Mouse (Mus musculus): ENCODE data around the gene Slc16a3.
A peak's percentile ranks its signal among the peaks of the same experiment; 100 is the strongest.

The Slc16a3 gene

DNA sequence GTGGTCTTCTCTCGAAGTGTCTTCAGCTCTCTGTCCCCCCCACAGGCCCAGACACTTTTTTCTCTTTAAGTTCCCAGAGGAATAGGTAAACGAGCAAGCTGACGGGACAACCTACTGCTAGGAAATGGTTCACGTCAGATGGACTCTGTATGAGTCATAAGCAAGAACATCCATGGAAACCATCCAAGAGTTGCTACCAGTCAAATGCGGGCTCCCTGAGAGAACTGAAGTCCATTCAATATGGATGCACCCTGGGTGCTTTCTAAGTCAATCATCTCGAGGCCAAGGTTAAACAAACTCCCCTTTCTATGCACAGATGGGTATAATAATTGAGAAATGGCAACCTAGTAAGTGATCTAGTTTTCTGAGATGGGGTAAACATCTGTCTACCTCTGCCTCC lies 25.0 kb downstream of the Slc16a3 start:
- no peak for DNase-seq (ENCODE audit: low read depth, low spot score)

DNA sequence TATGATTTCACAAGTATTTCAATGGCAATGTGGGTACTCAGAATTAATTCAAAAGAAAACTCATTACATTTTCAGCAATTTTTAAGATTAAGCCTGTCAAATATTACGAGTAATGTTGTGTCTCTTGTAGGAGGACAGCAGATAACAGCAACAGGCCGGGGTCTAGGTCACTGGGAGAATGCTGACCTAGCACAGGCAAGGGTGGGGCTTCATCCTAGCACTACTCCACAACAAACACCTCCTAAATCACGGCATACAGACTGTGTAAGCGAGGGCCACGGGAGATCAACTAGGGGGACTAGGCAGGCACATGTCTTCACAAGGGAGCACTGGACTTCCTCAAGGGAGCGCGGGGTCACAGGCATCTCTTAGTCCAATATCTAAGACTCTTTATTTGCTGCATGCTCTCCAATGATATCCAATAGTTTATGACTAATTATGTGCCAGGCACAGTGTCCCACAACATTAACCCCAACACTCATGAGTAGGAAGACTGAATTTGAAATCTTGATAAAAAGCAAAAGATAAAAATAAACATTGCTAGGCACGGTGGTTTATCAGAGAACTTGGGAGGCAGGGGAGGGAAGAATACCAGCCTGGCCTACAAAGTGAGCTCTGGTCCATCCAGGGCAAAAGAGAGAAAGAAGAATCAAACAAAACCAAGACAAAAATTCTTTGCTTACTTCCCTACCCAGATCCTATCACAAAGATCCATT lies 31.6 kb downstream of the Slc16a3 start:
- DNase-seq (ENCODE audit: low read depth, low spot score) = no peak

DNA sequence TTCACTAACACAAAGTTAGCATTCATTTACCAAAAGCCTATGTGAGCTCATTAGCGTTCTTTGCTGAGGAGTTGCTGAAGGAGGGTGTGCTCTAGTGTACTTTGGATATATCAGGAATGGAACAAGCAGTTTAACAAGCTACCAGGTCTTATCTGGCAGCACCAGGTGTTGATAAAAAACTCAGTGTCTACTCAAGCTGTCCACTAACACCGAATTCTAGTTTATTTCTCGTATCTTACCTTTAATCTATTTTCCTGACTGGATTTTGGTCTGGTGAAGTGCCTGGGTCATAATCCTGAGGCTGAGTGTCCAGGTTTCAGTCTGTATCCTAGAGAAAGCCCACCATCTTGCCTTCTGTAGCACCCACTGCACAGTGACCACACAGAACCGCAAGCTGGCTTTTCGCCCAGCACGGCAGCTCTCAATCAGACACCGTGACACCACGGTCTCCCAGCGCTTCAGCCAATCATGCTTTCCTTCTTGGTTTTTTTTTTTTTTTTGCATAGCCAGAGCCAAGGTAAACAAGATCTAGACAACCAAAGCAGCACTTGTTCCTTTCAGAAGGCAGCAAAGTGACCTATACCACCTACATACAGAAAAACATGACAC lies 32.3 kb downstream of the Slc16a3 start:
- DNase-seq (ENCODE audit: low read depth, low spot score) = no peak

DNA sequence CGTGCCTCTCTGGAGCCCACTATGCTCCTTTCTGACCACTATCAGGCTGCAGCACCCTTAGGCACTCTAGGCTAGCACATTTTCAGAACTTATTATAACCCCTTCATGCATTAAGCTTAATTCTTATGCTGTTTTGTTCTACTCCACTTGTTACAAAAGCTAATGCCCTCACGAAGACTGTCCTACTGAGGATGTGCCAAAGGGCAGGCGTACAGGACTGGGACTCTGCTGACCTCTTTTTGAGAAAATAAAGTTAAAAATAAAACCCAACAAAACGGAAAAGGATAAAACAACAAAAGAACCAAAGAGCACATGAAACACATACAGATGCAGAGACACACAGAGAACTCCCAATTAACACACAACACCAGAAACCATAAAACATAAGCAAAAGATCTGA lies 33.4 kb downstream of the Slc16a3 start:
- no peak for DNase-seq (ENCODE audit: low read depth, low spot score)

DNA sequence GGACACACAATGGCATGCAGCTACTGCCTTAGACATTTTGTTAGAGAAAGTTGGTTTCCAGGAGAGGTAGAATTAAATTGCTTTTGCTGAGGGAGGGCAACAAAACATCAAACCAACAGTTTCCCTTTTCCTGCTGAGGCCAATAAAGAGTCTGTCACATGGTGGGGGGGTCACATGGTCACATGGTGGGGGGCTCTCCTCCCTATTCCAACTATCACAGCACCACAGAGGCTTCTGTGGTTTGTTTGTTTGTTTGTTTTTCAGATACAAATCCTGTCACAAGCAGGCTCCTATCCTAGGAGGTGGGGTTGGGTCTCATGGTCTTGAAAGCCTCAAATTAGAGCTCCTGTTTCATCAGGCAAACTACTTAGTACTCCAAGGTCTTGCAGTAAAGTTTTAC lies 34.2 kb downstream of the Slc16a3 start:
- DNase-seq (ENCODE audit: low read depth, low spot score) = no peak

DNA sequence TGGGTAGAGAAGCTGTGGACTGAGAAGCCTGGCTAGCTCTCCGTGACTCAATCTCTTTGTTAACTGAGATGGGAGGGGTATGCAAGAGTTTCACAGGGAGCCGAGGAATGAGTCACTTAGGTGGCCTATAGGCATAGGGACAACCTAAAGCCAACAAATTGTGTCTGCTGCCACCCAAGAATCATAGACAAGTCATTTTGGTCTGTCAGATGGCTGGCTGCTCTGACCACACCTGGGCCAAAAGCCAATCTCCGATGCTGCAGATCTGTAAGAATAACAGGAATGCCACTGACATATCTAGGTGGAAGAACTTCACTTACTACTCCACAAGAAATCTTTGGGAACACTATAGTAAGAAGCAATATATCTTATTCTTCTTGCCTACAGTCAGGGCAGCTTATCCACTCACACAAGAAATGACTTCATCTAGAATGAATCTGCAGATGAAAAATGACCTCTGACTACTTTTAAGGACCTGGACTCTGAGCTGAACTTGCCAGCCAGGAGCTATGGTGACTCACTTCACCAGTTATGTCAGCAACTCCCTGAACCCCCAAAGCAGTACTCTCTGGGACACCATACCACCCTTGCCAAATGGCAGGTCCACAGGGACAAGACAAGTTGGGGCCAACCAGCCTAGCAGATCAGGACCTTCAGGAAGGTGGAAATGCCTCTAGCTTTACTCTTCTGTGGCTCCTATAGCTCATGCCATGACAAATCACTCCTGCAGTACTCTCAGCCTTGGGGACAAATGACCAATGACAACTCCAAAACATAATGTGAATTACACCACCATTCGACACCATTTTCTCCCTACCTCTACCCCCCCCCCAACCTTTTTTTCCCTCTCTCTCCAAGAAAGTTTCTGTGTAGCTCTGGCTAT lies 36.4 kb downstream of the Slc16a3 start:
- no peak for DNase-seq (ENCODE audit: low read depth, low spot score)

DNA sequence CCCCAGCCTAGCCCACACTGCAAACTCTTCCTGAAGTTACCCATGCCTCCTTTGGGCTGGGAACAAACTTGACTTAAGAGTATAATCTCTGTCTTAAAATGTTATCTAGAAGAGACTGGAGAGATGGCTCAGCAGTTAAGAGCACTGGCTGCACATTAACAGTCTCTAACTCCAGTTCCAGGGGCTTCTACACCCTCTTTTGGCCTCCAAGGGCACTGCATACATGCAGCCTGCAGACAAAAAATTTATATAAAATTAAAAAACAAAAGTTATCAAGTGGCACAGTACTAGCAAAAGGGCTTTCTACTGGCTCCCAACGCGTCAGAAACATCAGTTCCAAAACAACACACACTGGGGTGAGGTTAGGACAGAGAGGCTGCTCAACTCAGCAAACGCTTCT lies 39.3 kb downstream of the Slc16a3 start:
- no peak for DNase-seq (ENCODE audit: low read depth, low spot score)

DNA sequence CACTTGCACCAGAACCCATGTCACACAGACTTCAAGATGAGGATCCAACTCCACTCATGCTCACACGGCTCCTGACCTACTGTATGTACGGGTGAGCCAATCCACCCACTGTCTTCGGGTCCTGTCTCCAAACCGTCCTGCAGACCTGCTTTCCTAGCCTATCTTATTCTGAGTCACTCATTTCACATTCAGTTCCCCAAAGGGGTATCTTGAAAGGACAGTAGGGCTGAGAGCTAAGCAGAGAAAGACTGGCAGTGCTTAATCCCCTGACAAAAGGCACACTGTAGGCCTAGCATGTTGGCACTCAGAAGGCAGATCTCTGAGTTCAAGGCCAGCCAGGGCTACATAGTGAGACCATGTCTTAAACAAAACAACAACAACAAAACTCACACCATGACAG lies 40.1 kb downstream of the Slc16a3 start:
- no peak for DNase-seq (ENCODE audit: low read depth, low spot score)

DNA sequence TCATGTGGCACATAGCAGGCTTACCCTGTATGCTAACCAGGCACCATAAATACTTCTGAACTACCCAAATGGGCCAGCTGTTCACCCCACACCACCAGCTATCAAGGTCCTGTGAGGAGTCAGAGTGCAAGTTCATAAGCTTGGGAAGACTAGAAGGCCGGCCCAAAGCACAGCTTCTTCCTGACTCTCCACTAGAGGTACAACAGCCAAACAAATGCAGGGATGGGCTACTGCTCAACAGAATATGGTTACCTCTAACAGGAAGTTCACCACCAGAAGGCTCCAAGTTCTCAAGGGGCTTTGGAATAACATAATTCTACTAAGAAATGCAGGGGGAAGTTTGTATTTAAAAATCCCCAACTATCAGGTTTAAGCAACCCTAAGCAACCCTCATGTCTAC lies 41.2 kb downstream of the Slc16a3 start:
- DNase-seq (ENCODE audit: low read depth, low spot score) = no peak

DNA sequence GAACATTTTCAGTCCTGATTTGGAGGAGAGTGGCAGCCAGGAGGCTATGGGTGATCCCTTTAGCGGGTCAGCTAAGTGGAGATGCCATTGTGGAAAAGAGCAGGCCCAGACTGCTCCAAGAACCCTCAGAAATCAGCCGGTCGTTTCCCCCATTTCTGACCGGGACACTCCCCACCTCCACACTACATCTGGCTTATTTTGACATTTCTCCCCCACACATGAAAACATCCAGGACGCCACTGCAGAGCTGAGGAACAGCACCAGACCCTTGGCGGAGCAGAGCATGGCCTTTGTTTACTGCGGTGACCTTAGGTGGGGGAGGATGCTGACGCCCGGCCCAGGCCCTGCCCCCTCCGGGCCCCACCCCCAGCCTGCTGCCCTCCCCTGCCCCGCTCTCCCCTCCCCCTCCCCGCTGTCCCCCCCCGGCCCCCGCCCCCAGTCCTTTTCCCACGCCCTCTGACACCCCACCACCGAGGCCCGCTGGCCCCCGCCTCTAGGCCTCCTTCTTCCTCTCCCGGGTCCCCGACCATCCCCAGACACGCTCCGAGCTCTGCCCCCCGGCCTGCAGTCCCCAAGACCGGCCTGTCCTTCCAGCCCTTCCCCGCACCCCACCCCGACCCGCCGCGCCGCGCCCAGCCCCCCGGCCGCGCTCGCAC lies 42.0 kb downstream of the Slc16a3 start:
- no peak for DNase-seq (ENCODE audit: low read depth, low spot score)

DNA sequence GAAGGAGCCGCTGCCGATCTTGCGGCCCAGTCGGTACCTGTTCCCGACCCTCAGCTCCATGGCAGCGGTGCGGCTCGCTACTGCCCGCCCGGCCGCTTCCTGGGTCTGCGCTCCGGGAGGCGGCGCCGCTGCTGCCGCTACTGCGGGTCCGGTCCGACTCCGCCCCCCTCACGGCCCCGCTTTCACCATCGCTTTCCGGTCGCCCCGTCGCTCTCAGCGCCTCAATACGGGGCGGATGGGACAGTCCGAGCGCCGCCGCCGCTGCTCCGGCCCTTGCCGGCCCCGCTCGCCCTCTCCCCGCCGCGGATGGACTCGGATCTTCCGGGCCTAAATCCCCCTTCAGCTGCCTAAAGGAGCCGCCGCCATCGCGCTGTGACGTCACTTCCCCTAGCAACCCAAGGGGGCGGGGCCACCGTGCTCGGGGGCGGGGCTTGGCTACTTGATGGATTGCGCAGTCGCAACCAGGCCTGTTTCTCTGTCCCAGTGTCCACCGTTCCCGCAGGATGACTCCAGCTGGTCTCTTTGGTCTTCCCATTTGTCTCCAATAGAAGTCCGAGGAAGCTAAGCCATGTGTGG lies 42.8 kb downstream of the Slc16a3 start, which contains the start of gene Csnk1d:
TSS of gene Csnk1d (minus strand) at position 380 of the 576 bp plus-strand sequence.
- peak; percentile 90 for DNase-seq (ENCODE audit: low read depth, low spot score)

DNA sequence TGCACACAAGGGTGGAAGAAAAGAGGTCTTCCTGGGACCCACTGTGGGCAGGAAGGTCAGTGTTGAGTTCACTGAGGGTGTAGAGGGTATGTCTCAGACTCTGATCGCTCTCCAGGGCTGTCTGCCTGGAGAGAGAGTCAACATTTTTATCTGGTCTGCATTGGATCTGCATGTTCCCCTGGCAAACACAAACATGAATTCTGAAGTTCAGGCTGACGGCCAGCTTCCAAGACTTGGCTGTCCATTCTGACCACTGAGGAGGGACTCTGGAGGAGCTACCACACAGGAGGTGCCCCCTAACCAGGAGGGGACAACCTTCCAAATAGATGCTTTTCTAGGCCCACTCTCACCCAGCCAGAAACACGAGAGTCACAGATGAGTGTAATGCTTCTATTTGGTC lies 43.5 kb downstream of the Slc16a3 start:
- no peak for DNase-seq (ENCODE audit: low read depth, low spot score)

DNA sequence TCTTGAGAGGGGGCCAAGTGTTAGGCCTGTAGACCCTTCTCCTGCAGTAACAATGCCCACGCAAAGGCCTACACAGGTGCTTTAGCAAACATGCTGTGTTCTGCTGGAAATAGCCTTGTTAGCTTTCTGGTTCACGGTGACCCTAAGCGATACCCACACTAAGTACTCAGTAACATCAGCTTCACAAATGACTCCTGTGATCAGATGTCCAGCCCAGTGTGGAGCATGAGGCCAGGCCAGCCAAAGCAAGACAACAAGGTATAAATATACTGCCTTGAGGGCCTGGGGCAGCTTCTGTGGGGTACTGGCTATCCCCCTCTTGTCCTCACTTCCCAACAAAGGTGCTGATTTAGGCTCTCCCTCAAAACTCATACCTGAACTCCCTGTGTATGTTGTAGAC lies 44.8 kb downstream of the Slc16a3 start:
- DNase-seq (ENCODE audit: low read depth, low spot score) = no peak

DNA sequence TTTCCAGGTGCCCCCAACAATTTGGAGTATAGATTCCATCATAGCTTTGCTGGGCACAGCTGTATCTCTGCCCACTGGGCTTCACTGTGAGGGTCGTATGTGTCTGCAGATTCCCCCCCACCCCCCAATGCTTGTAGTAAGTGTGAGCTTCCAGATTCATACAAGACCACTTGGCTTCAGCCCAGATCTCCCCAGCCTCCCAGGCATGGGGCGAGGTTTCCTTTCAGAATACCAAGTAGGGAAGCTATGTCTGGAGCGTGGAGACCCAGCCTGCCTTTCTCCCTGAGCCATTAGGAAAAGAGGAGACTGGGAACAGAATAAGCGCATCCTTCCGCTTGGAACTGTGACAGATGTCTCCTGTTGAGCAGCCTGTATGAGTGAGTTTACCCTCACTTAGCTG lies 45.3 kb downstream of the Slc16a3 start:
- no peak for DNase-seq (ENCODE audit: low read depth, low spot score)

DNA sequence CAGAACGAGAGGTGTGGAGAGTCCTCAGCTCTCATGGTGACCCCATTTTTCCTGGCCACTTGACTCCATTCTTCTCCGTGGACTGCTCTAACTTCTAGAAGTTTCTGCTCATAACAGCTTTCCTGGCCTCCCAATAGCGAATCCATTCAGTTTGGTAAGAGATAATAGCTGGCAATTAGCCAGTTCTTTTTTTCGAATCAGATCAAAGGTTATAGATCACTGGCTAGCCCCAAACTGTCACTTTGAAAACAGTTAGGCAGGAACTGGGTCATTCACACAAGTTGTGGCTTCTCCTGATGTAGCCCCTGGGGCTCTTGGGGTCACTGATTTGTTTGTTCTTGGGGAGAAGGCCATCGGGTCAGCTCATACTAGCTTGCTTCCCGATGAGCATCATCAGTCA lies 46.5 kb downstream of the Slc16a3 start:
- DNase-seq (ENCODE audit: low read depth, low spot score) = no peak

DNA sequence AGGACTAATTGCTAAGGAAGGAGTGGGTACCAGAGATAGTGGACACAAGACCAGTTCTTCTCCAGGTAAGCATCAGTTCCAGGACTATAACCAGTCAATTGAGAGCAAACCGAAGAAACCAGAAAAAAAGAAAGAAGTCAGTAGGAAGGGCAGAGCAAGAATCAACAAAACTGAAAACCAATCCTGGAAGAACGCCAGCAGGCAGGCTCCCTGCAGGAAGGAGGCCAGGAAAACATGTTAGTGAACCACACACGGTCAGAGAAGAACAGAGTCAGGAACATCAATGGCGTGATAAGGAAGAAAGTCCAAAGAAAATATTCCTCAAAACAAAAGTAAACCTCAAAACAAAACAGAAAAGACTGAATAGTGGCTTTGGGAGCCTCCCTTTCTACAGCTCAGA lies 53.7 kb downstream of the Slc16a3 start:
- no peak for DNase-seq (ENCODE audit: low read depth, low spot score)

DNA sequence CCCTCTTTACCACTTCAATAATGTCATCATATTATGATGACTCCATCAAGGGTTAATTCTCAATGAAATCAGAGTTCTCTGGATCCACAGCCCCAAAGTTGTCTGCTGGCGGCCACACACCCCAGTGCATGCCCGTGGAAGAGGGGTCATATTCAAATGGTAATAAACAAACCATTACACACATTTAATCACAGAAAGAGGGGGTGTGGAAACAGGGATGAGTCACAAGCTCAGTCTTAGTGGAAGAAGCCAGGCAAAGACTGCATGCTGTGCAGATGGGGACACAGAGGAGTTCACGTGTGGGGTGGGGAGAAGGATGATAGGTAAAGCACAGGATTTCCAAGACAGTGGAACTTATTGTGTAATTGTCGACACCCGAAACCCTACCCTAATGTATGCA lies 56.0 kb downstream of the Slc16a3 start:
- no peak for DNase-seq (ENCODE audit: low read depth, low spot score)

DNA sequence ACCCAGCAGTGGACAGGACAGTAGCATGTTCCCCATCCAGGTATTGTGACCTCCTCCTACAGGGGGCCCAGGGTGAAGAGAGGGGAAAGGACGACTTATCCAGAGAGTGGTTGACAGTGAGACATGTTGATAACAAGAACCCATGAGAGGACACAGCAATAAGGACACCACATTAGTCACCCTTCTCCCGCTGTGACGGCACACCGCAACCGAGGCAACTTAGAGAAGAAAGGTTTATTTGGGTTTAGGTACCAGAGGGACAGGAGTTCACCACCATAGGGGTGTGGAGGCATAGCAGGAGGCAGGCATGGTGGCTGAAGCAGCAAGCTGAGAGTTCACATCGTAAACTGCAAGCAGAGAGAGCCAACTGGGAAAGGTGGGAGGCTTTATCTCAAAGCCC lies 57.9 kb downstream of the Slc16a3 start:
- DNase-seq (ENCODE audit: low read depth, low spot score) = no peak

DNA sequence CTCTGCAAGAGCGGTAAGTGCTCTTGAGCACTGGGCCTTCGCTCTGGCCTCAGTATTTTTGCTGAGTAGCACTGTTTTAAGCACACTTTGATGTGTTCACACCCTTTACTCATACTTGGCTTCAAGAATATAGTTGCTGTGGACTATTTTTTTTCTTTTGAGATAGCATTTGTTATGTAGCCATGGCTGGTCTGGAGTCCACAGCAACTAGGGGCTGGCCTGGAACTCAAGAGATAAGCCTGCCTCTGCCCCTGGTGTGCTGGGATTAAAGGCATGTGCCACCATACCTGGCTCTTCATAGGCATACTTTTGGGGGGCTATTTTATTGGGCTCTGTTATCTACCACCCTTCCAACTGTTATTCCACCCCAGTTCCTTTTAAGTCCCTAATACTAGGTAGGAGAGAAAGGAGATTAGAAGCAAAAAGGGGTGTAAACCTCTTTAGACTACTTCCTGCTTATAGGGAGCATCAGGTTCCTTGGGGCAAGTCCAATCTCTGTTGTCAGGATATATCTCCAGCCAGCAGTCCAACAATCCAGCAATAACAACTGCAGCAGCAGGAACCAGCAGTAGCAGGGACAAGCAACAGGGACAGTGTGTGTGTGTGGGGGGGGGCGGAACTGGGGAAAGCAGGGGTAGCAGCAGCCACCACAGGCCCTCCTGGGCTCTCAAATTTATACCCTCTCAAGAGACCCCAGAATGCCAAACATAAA lies 61.9 kb downstream of the Slc16a3 start:
- DNase-seq (ENCODE audit: low read depth, low spot score) = no peak

Measured in telencephalon, adult 2 months (tissue).